Mouse (Mus musculus) heart, embryonic 14.5 days (tissue): ENCODE data around the gene Mc1r. TPM values are rescaled to one million over a fixed set of nuclear protein-coding genes. Genes with fewer than 3 reads are reported as not detected.

Experiments
- ATAC-seq: fragments of 200-750 bp; cut with Nextera tagmentation; 2 replicates; pipeline ENCODE4 v1.8.0; 2017; ENCODE audit warnings: low read depth, moderate TSS enrichment; ENCODE audit not compliant: insufficient number of reproducible peaks, insufficient read depth, low FRiP score
- H3K27ac ChIP-seq, 2 experiments: fragments of 200-500 bp in 1 of 2; fragments of 300-500 bp in 1 of 2; sonication (generic) in 1 of 2; replicated peaks in 1 of 2; 2 replicates each; pipeline ENCODE4 v1.5.1; 2012 to 2014; ENCODE audit warnings: low read depth in 2 of 2, low read length in 2 of 2, control low read depth in 1 of 2, mild to moderate bottlenecking in 1 of 2, mixed read lengths in 1 of 2; ENCODE audit not compliant: control insufficient read depth in 1 of 2, insufficient read depth in 1 of 2
- H3K27me3 ChIP-seq: fragments of 300-500 bp; sonication (generic); 2 replicates; pipeline ENCODE4 v1.6.1; 2014; ENCODE audit warnings: mild to moderate bottlenecking, low read length, control low read depth; ENCODE audit not compliant: control insufficient read depth, insufficient read depth
- H3K36me3 ChIP-seq: fragments of 300-500 bp; sonication (generic); 2 replicates; pipeline ENCODE4 v1.6.1; 2014; ENCODE audit warnings: mild to moderate bottlenecking, control low read depth, low read length, mixed read lengths; ENCODE audit not compliant: control insufficient read depth, insufficient read depth
- H3K4me1 ChIP-seq, 2 experiments: fragments of 200-500 bp in 1 of 2; fragments of 300-500 bp in 1 of 2; sonication (generic) in 1 of 2; 2 replicates each; pipeline ENCODE4 v1.6.1; 2012 to 2014; ENCODE audit warnings: low read length in 2 of 2, control low read depth in 1 of 2, mixed read lengths in 1 of 2; ENCODE audit not compliant: control insufficient read depth in 2 of 2, insufficient read depth in 2 of 2
- H3K4me2 ChIP-seq: fragments of 300-500 bp; sonication (generic); 2 replicates; pipeline ENCODE4 v1.6.1; 2014; ENCODE audit warnings: mild to moderate bottlenecking, low read length
- H3K4me3 ChIP-seq, 2 experiments: fragments of 200-500 bp in 1 of 2; fragments of 300-500 bp in 1 of 2; sonication (generic) in 1 of 2; 2 replicates each; pipeline ENCODE4 v1.5.1; 2012 to 2014; ENCODE audit warnings: low read length in 2 of 2, mild to moderate bottlenecking in 2 of 2, control low read depth in 1 of 2, low read depth in 1 of 2, moderate library complexity in 1 of 2; ENCODE audit not compliant: control insufficient read depth in 1 of 2, insufficient read depth in 1 of 2
- H3K9ac ChIP-seq: fragments of 300-500 bp; sonication (generic); 2 replicates; pipeline ENCODE4 v1.6.1; 2014; ENCODE audit warnings: mild to moderate bottlenecking, low read length
- H3K9me3 ChIP-seq: fragments of 300-500 bp; sonication (generic); 2 replicates; pipeline ENCODE4 v1.6.1; 2016; ENCODE audit warnings: low read length, control low read depth; ENCODE audit not compliant: control insufficient read depth
- WGBS: fragments of 180-500 bp; shearing (Covaris S2); extraction: QIAGEN DNeasy Blood & Tissue Kit; methylation state at CpG from one replicate; pipeline ENCODE4 v1.1.7; 2014; 5-methylcytosine and 5-hydroxymethylcytosine counted together
- polyA plus RNA-seq: library from polyadenylated mRNA; unstranded; fragments of >200 nt; fragmentation: Nextera tagmentation; extraction: Ambion mirVana; gene quantifications from 2 replicates; pipeline ENCODE4 v1.2.1, GENCODE M21; 2014

The Mc1r gene
- polyA plus RNA-seq = 0.07 TPM in 1 of 2 replicates, not detected in the other

GRCm38 (mm10) chr8:123406786-123407185 lies at the start of gene Mc1r:
Gene Mc1r, plus strand, starts transcription at chr8:123407107.
- H3K4me1 ChIP-seq = peaks cover 29 to 30% of the 10 kb centered on the region in 2 experiments
- H3K36me3 ChIP-seq = peaks cover 17% of the 10 kb centered on the region
- H3K9ac ChIP-seq = no peak within 1 kb of the TSS
- 11% methylated on average over 4 of the region's 4 CpGs for WGBS
- no peaks in the 10 kb centered on the region for H3K9me3 ChIP-seq
- H3K4me3 ChIP-seq = no peak within 1 kb of the TSS
- H3K4me2 ChIP-seq = no peak within 1 kb of the TSS
- no peak within 1 kb of the TSS for H3K27ac ChIP-seq
- no peak for ATAC-seq
- H3K27me3 ChIP-seq = peaks cover 26% of the 10 kb centered on the region

DNA sequence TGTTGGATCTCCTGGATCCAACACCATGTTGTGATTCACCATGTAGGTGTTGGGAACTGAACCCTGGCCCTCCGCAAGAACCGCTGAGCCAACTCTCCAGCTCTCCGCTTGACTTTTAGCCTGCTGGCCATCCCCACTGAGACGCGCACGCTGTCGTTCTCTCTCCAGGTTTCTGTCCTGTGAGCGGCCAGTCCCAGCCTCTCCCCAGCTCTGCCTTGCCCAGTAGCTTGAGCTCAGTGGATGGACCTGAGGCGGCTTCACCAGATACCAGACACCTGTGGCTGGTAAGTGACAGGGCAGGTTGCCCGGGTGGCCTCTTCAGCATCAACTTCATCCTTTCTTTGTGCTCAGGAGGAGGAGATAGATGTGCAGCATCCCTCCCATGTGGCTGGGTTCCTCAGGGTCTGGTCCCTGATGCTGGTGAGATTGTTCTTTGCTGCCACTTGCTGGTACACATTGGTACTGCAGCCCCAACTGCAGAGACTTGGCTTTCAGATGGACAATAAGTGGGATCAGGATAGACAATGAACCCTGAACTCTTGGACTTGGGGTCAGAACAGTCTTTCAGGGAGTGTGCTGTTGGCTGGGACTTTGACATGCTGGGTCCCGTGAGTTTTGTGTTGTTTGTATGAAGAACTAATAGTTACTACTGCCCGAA lies 45.7 kb upstream of the Mc1r start:
- Histone ChIP-seq H3K9me3 (no peaks in the 10 kb centered on the region), H3K27me3 (no peaks in the 10 kb centered on the region), H3K9ac (no peak overlapping the region), H3K4me1 (no peaks in the 10 kb centered on the region), H3K27ac (no peak overlapping the region), H3K4me3 (no peak overlapping the region), H3K36me3 (no peaks in the 10 kb centered on the region), H3K4me2 (no peak overlapping the region)
- no peak; the same call in 1 of the 2 replicates for ATAC-seq
- WGBS = 36% methylated on average over 12 of the region's 12 CpGs

GRCm38 (mm10) chr8:123373403-123374238 lies 33.3 kb upstream of the Mc1r start, which contains the start of gene Tcf25:
Gene Tcf25, plus strand, starts transcription at chr8:123373753.
- peak; percentile 88 for ATAC-seq

DNA sequence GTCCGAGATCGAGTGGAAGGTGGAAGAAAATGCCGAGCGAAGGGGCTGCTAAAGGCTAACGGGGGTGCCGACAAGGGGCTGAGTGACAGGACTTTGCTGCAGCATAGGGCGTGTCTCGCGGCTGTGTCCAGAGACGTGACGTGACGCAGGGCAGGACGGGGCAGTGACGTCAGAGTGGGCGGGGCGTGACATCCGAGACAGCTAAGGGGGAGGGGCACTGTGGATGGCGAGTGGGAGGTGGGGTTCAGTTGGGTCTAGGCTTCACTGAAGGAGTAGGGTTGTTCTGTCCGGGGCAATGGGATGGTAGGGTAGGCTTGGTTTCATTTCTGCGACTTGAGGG lies 32.7 kb upstream of the Mc1r start:
- peak; percentile 82 for ATAC-seq
- Histone ChIP-seq H3K4me2 (peak overlapping the region; percentile 87), H3K27me3 (no peaks in the 10 kb centered on the region), H3K4me3 (peak overlapping the region; percentile 90 to 93), H3K36me3 (peaks cover 16% of the 10 kb centered on the region; the same call in 1 of the 2 replicates), H3K9ac (peak overlapping the region; percentile 92), H3K27ac (peak overlapping the region; percentile 98 to 99), H3K9me3 (no peaks in the 10 kb centered on the region), H3K4me1 (peaks cover 3 to 10% of the 10 kb centered on the region in 2 experiments; a peak in 3 of 4 replicates)
- WGBS = under 1% methylated on average over 20 of the region's 20 CpGs

More at GRCm38 (mm10) chr8:123373403-123374238, 33.3 kb upstream of the Mc1r start, which contains the start of gene Tcf25:
- Histone ChIP-seq H3K4me3 (peak within 1 kb of the TSS; percentile 90 to 93), H3K4me2 (peak within 1 kb of the TSS; percentile 87), H3K27me3 (no peaks in the 10 kb centered on the region), H3K36me3 (peaks cover 16% of the 10 kb centered on the region; the same call in 1 of the 2 replicates), H3K9ac (peak within 1 kb of the TSS; percentile 92), H3K27ac (peak within 1 kb of the TSS; percentile 98 to 99), H3K4me1 (peaks cover 3 to 10% of the 10 kb centered on the region in 2 experiments; a peak in 3 of 4 replicates), H3K9me3 (no peaks in the 10 kb centered on the region)
- WGBS = 2% methylated on average over 74 of the region's 75 CpGs

DNA sequence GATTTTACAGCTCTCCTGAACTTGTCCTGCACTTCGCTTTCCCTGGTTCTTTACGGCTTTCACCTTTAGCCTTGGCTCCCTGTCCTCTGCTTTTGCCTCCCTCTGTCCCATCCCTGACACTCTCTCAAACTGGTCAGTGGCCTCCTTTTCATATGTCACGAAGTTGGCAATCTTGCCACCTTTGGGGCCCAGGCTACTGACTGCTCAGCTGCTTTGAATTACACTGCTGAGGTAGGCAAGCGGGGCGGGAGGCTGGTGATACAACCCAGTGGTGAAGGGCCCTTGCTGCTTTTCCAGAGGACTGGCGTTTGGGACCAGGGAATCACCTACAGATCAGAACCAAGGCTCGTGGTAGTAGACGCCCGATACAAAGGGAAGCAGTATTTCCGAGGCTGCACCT lies 31.2 kb upstream of the Mc1r start:
- H3K27ac ChIP-seq = no peak overlapping the region

GRCm38 (mm10) chr8:123376106-123376505 lies 30.8 kb upstream of the Mc1r start:
- Histone ChIP-seq H3K9ac (no peak overlapping the region), H3K27ac (no peak overlapping the region), H3K4me2 (no peak overlapping the region), H3K9me3 (no peaks in the 10 kb centered on the region), H3K27me3 (no peaks in the 10 kb centered on the region), H3K4me3 (no peak overlapping the region), H3K4me1 (peaks cover 3 to 10% of the 10 kb centered on the region in 2 experiments; a peak in 3 of 4 replicates), H3K36me3 (peaks cover 34% of the 10 kb centered on the region)
- ATAC-seq = no peak
- 71% methylated on average over 8 of the region's 8 CpGs for WGBS

More for the DNA sequence above, 31.2 kb upstream of the Mc1r start:
- H3K9ac ChIP-seq = no peak overlapping the region
- no peak for ATAC-seq
- peaks cover 30% of the 10 kb centered on the region for H3K36me3 ChIP-seq
- H3K4me1 ChIP-seq = peaks cover 3 to 10% of the 10 kb centered on the region in 2 experiments; a peak in 3 of 4 replicates
- no peaks in the 10 kb centered on the region for H3K9me3 ChIP-seq
- H3K27me3 ChIP-seq = no peaks in the 10 kb centered on the region
- no peak overlapping the region for H3K4me2 ChIP-seq
- WGBS = 88% methylated on average over 10 of the region's 10 CpGs
- no peak overlapping the region for H3K4me3 ChIP-seq

DNA sequence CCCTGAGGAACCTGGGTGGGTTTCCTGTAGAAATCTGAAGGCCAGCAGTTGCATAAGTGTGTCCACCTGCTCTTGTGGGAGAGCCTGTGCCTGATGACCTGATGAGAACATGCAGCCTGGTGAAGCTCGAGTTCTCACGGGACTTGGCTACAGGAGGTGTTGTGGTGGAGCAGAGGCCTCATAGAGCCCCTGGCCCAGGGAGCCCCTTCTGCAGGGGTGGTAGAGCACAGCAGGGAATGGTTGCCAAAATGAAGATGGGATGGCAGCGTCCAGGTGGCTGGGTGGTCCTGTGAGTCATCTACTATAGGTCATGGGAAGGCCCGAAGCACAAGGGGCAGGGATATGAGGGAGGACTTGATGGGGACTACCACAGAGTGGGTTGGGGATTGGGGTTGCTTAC lies 25.2 kb upstream of the Mc1r start:
- Histone ChIP-seq H3K9ac (no peak overlapping the region), H3K4me1 (no peaks in the 10 kb centered on the region), H3K27me3 (no peaks in the 10 kb centered on the region), H3K4me3 (no peak overlapping the region), H3K9me3 (no peaks in the 10 kb centered on the region), H3K27ac (no peak overlapping the region), H3K36me3 (peaks cover 81% of the 10 kb centered on the region), H3K4me2 (no peak overlapping the region)
- WGBS = 88% methylated on average over 4 of the region's 4 CpGs
- ATAC-seq = no peak
